ENCODE assay signal across 7 mouse cellular contexts in the genomic region with DNA sequence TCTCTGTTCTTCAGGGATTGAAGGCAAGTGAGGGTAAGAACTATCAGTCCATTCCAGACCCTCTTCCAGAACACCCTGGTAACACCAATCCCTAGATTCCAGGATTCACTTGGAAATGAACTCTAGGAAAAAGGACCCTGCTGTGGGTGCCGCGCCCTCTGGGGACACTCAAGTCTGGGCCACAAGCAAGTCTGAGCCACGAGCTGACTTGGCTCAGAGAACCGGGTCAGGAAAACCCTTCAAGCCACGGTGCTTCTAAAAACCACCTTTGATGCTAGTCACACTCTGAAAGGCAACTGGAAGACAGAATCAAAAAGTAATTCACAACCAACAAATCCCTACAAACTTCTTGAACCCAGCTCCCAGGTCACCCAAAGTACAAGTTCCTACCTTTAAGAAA. TPM values are rescaled to one million over a fixed set of nuclear protein-coding genes. Genes with fewer than 3 reads are reported as not detected.
A peak's percentile ranks its signal among the peaks of the same experiment; 100 is the strongest.
DNase-seq lines count a peak whose midpoint lies in the region; ATAC-seq lines count a peak whose summit lies in the region.

No protein-coding gene starts in this region.

- peak overlapping the region; percentile 92 for H3K4me3 ChIP-seq in lung, embryonic 16.5 days (ENCODE audit: low read length)
- peak overlapping the region; percentile 81 for H3K4me3 ChIP-seq in forebrain, embryonic 10.5 days
- peak overlapping the region; percentile 74 for H3K4me3 ChIP-seq in limb, embryonic 13.5 days

- peak overlapping the region; percentile 94 for H3K9ac ChIP-seq in lung, embryonic 16.5 days (ENCODE audit: low read length)
- peak overlapping the region; percentile 84 for H3K9ac ChIP-seq in limb, embryonic 13.5 days

- peak overlapping the region; percentile 78 for H3K4me2 ChIP-seq in lung, embryonic 16.5 days (ENCODE audit: low read depth, low read length)
- peak overlapping the region; percentile 79 for H3K4me2 ChIP-seq in limb, embryonic 13.5 days (replicated peaks)

- peaks cover 16% of the 10 kb centered on the region for H3K36me3 ChIP-seq in lung, embryonic 16.5 days (ENCODE audit: control insufficient read depth, insufficient read depth, low read length)
- peaks cover 3% of the 10 kb centered on the region for H3K36me3 ChIP-seq in forebrain, embryonic 10.5 days (replicated peaks)
- peaks cover 22% of the 10 kb centered on the region for H3K36me3 ChIP-seq in limb, embryonic 13.5 days
- H3K36me3 ChIP-seq in splenic B cell, adult 2 months (ENCODE audit: control insufficient read depth, insufficient read depth, low read length, poor library complexity, severe bottlenecking) = no peaks in the 10 kb centered on the region

- H3K4me1 ChIP-seq in lung, embryonic 16.5 days (replicated peaks; ENCODE audit: control insufficient read depth, insufficient read depth, low read length) = peaks cover 43% of the 10 kb centered on the region
- peaks cover 37% of the 10 kb centered on the region for H3K4me1 ChIP-seq in forebrain, embryonic 10.5 days
- peaks cover 29% of the 10 kb centered on the region for H3K4me1 ChIP-seq in limb, embryonic 13.5 days

- 1% methylated on average over 5 of the region's 5 CpGs for WGBS in lung, embryonic 16.5 days
- 34% methylated on average over 5 of the region's 5 CpGs for WGBS in forebrain, embryonic 10.5 days
- WGBS in limb, embryonic 13.5 days = 14% methylated on average over 5 of the region's 5 CpGs

- no peaks in the 10 kb centered on the region for H3K9me3 ChIP-seq in lung, embryonic 16.5 days (ENCODE audit: control insufficient read depth, low read length)
- no peaks in the 10 kb centered on the region for H3K9me3 ChIP-seq in forebrain, embryonic 10.5 days
- peaks cover 4% of the 10 kb centered on the region; the same call in 1 of the 2 replicates for H3K9me3 ChIP-seq in limb, embryonic 13.5 days

- no peaks in the 10 kb centered on the region for H3K27me3 ChIP-seq in lung, embryonic 16.5 days (ENCODE audit: control insufficient read depth, insufficient read depth, low read depth, low read length)
- H3K27me3 ChIP-seq in forebrain, embryonic 10.5 days (ENCODE audit: poor library complexity, severe bottlenecking) = peaks cover 36% of the 10 kb centered on the region
- H3K27me3 ChIP-seq in limb, embryonic 13.5 days = no peaks in the 10 kb centered on the region
- H3K27me3 ChIP-seq in splenic B cell, adult 2 months (ENCODE audit: control insufficient read depth, insufficient read depth, low read length, poor library complexity, severe bottlenecking) = no peaks in the 10 kb centered on the region

- peak overlapping the region; percentile 94 for H3K27ac ChIP-seq in lung, embryonic 16.5 days (ENCODE audit: low read length)
- H3K27ac ChIP-seq in forebrain, embryonic 10.5 days = peak overlapping the region; percentile 88
- H3K27ac ChIP-seq in limb, embryonic 13.5 days = no peak overlapping the region

- no peak for ATAC-seq in lung, embryonic 16.5 days (ENCODE audit: low read depth)
- no peak for ATAC-seq in limb, embryonic 13.5 days (ENCODE audit: low FRiP score, low read depth)

- no peak for DNase-seq in lung, postnatal 14 days
- no peak for DNase-seq in forebrain, embryonic 10.5 days (ENCODE audit: extremely low spot score, low spot score)
- peak; percentile 26 for DNase-seq in splenic B cell, adult 2 months (ENCODE audit: low read depth, low spot score)
- no peak for DNase-seq in layer of hippocampus, adult 9-10 months (ENCODE audit: low spot score)
- no peak for DNase-seq in right cerebral cortex, postnatal 36 days (ENCODE audit: low spot score in 2 of 2)

RNA-seq across cellular contexts. Expression of a gene that starts 0.8 kb away (rescaled TPM):
- 252 TPM in 2 replicates for polyA plus RNA-seq in lung, embryonic 16.5 days (2015; fragmentation: Nextera tagmentation; extraction: Ambion mirVana)
- polyA plus RNA-seq in forebrain, embryonic 10.5 days (2016; fragmentation: Nextera tagmentation; extraction: Ambion mirVana) = 80.8 and 84.0 TPM in 2 replicates
- polyA plus RNA-seq in limb, embryonic 13.5 days (2015; fragmentation: Nextera tagmentation; extraction: Ambion mirVana) = 128 and 129 TPM in 2 replicates

RNA-seq across cellular contexts. Expression of a gene that starts 22.2 kb away (rescaled TPM):
- 30.6 and 32.7 TPM in 2 replicates for polyA plus RNA-seq in lung, embryonic 16.5 days (2015; fragmentation: Nextera tagmentation; extraction: Ambion mirVana)
- polyA plus RNA-seq in forebrain, embryonic 10.5 days (2016; fragmentation: Nextera tagmentation; extraction: Ambion mirVana) = 21.2 and 22.6 TPM in 2 replicates
- polyA plus RNA-seq in limb, embryonic 13.5 days (2015; fragmentation: Nextera tagmentation; extraction: Ambion mirVana) = 26.3 and 26.9 TPM in 2 replicates
